Mouse (Mus musculus): ENCODE results near the gene Ccdc120. TPM values are rescaled to one million over a fixed set of nuclear protein-coding genes. Genes with fewer than 3 reads are reported as not detected.
A peak's percentile ranks its signal among the peaks of the same experiment; 100 is the strongest.

Gene Ccdc120
- total and polyA plus RNA-seq, 2 experiments, result 0.37 to 1.1 TPM

DNA sequence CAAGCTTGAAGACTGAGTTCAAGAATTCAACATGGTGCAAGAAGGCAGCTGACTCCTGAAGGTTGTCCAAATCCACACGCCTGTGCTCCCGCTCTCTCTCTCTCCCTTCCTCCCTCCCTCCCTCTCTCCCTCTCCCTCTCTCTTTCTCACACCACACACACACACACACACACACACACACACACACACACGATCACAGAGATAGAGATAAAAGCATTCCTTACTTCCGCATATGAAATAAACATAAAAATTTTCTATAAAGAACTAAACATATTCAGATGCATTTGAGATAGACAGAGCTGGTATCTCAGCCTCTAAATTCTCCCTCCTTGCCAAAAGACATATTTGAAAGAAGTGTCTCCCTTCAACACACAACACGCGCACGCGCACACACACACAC, 5.3 kb downstream of the Ccdc120 start:
- TF ChIP-seq CTCF (IDR thresholded peaks at IDR 0.05; ENCODE audit: low read depth, low read length), result no peak
- TF ChIP-seq POLR2A (IDR thresholded peaks at IDR 0.05; ENCODE audit: extremely low read depth, insufficient read depth, low read length), result no peak
- DNase-seq (ENCODE audit: extremely low read depth, low read depth, low spot score), result no peak
- no peaks in the 10 kb centered on the region for H3K36me3 ChIP-seq (ENCODE audit: control insufficient read depth, insufficient read depth, low read length)
- H3K27me3 ChIP-seq (ENCODE audit: control insufficient read depth, insufficient read depth, low read length), result no peaks in the 10 kb centered on the region
- no peak overlapping the region for H3K27ac ChIP-seq (replicated peaks; ENCODE audit: insufficient read depth, low read depth, low read length)
- no peak overlapping the region for H3K4me3 ChIP-seq (ENCODE audit: insufficient read depth, low read depth, low read length)
- H3K9ac ChIP-seq (ENCODE audit: low read depth, low read length), result no peak overlapping the region
- WGBS, result 89% methylated on average over 8 of the region's 8 CpGs
- H3K4me1 ChIP-seq (ENCODE audit: control insufficient read depth, insufficient read depth, low read length), result no peaks in the 10 kb centered on the region
- no peaks in the 10 kb centered on the region for H3K79me2 ChIP-seq (ENCODE audit: control insufficient read depth, insufficient read depth, low read length)

DNA sequence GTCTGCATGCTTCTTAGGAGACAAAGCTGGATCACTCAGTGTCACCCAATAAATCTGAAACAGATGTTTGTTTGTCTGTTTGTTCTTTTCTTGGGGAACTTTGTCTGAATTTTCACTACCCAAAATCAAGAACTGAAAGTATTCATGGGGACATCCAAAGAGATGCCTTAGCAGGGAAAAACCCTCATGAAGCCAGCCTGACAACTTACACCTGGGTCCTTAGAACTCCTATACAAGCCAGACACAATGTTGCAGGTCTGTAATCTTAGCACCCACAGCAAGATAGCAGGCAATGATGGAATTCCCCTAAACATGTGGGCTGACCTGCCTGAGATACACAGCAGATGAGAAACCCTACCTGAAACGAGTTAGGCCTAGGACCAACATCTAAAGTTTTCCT, 5.8 kb downstream of the Ccdc120 start:
- Histone ChIP-seq H3K36me3 (ENCODE audit: control insufficient read depth, insufficient read depth, low read length) (no peaks in the 10 kb centered on the region), H3K9ac (ENCODE audit: low read depth, low read length) (no peak overlapping the region), H3K79me2 (ENCODE audit: control insufficient read depth, insufficient read depth, low read length) (no peaks in the 10 kb centered on the region), H3K27ac (replicated peaks; ENCODE audit: insufficient read depth, low read depth, low read length) (no peak overlapping the region), H3K4me1 (ENCODE audit: control insufficient read depth, insufficient read depth, low read length) (no peaks in the 10 kb centered on the region), H3K4me3 (ENCODE audit: insufficient read depth, low read depth, low read length) (no peak overlapping the region), H3K27me3 (ENCODE audit: control insufficient read depth, insufficient read depth, low read length) (no peaks in the 10 kb centered on the region)
- WGBS, result 40% methylated on average over 1 of the region's 1 CpGs
- no peak for DNase-seq (ENCODE audit: extremely low read depth, low read depth, low spot score)
- TF ChIP-seq POLR2A (IDR thresholded peaks at IDR 0.05; ENCODE audit: extremely low read depth, insufficient read depth, low read length) (no peak), CTCF (IDR thresholded peaks at IDR 0.05; ENCODE audit: low read depth, low read length) (no peak)

DNA sequence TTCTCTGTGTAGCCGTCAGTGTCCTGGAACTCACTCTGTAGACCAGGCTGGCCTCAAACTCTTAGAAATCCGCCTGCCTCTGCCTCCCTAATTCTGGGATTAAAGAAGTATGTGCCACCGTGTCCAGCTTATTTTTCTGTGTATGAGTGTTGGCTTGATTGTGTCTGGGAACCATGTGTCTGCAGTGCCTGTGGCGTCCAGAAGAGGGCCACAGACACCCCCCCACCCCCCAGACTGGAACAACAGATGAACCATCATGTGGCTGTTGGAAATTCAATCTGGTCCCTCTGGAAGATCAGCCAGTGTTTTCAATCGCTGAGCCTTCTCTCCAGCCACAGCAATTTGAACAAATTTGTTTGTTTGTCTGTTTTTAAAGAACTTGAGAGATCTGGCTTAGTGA, 7.2 kb downstream of the Ccdc120 start:
- Histone ChIP-seq H3K36me3 (ENCODE audit: control insufficient read depth, insufficient read depth, low read length) (no peaks in the 10 kb centered on the region), H3K9ac (ENCODE audit: low read depth, low read length) (no peak overlapping the region), H3K4me3 (ENCODE audit: insufficient read depth, low read depth, low read length) (no peak overlapping the region), H3K27me3 (ENCODE audit: control insufficient read depth, insufficient read depth, low read length) (no peaks in the 10 kb centered on the region), H3K79me2 (ENCODE audit: control insufficient read depth, insufficient read depth, low read length) (no peaks in the 10 kb centered on the region), H3K27ac (replicated peaks; ENCODE audit: insufficient read depth, low read depth, low read length) (no peak overlapping the region), H3K4me1 (ENCODE audit: control insufficient read depth, insufficient read depth, low read length) (no peaks in the 10 kb centered on the region)
- no peak for DNase-seq (ENCODE audit: extremely low read depth, low read depth, low spot score)
- WGBS, result 59% methylated on average over 5 of the region's 5 CpGs
- no peak for TF ChIP-seq POLR2A (IDR thresholded peaks at IDR 0.05; ENCODE audit: extremely low read depth, insufficient read depth, low read length)
- TF ChIP-seq CTCF (IDR thresholded peaks at IDR 0.05; ENCODE audit: low read depth, low read length), result peak; percentile 56

- no peak for DNase-seq (ENCODE audit: extremely low read depth, low read depth, low spot score)
- no peaks in the 10 kb centered on the region for H3K79me2 ChIP-seq (ENCODE audit: control insufficient read depth, insufficient read depth, low read length)
- H3K4me3 ChIP-seq (ENCODE audit: insufficient read depth, low read depth, low read length), result no peak overlapping the region
- H3K4me1 ChIP-seq (ENCODE audit: control insufficient read depth, insufficient read depth, low read length), result no peaks in the 10 kb centered on the region
- no peak for TF ChIP-seq POLR2A (IDR thresholded peaks at IDR 0.05; ENCODE audit: extremely low read depth, insufficient read depth, low read length)
- no peak for TF ChIP-seq CTCF (IDR thresholded peaks at IDR 0.05; ENCODE audit: low read depth, low read length)
- H3K36me3 ChIP-seq (ENCODE audit: control insufficient read depth, insufficient read depth, low read length), result no peaks in the 10 kb centered on the region
- H3K9ac ChIP-seq (ENCODE audit: low read depth, low read length), result no peak overlapping the region
- H3K27me3 ChIP-seq (ENCODE audit: control insufficient read depth, insufficient read depth, low read length), result no peaks in the 10 kb centered on the region
- WGBS, result 59% methylated on average over 5 of the region's 5 CpGs
- H3K27ac ChIP-seq (replicated peaks; ENCODE audit: insufficient read depth, low read depth, low read length), result no peak overlapping the region; the same call in 1 of the 2 replicates
These were observed 9.6 kb downstream of the Ccdc120 start for GRCm38 (mm10) chrX:7741103-7741502.

GRCm38 (mm10) chrX:7740082-7740819, 10.5 kb downstream of the Ccdc120 start:
- WGBS, result 26% methylated on average over 10 of the region's 10 CpGs
- no peak overlapping the region for H3K9ac ChIP-seq (ENCODE audit: low read depth, low read length)
- H3K4me3 ChIP-seq (ENCODE audit: insufficient read depth, low read depth, low read length), result no peak overlapping the region
- H3K27ac ChIP-seq (replicated peaks; ENCODE audit: insufficient read depth, low read depth, low read length), result no peak overlapping the region
- no peaks in the 10 kb centered on the region for H3K36me3 ChIP-seq (ENCODE audit: control insufficient read depth, insufficient read depth, low read length)
- H3K4me1 ChIP-seq (ENCODE audit: control insufficient read depth, insufficient read depth, low read length), result no peaks in the 10 kb centered on the region
- H3K79me2 ChIP-seq (ENCODE audit: control insufficient read depth, insufficient read depth, low read length), result no peaks in the 10 kb centered on the region
- no peak for DNase-seq (ENCODE audit: extremely low read depth, low read depth, low spot score)
- TF ChIP-seq POLR2A (IDR thresholded peaks at IDR 0.05; ENCODE audit: extremely low read depth, insufficient read depth, low read length) (no peak), CTCF (IDR thresholded peaks at IDR 0.05; ENCODE audit: low read depth, low read length) (no peak)
- no peaks in the 10 kb centered on the region for H3K27me3 ChIP-seq (ENCODE audit: control insufficient read depth, insufficient read depth, low read length)

DNA sequence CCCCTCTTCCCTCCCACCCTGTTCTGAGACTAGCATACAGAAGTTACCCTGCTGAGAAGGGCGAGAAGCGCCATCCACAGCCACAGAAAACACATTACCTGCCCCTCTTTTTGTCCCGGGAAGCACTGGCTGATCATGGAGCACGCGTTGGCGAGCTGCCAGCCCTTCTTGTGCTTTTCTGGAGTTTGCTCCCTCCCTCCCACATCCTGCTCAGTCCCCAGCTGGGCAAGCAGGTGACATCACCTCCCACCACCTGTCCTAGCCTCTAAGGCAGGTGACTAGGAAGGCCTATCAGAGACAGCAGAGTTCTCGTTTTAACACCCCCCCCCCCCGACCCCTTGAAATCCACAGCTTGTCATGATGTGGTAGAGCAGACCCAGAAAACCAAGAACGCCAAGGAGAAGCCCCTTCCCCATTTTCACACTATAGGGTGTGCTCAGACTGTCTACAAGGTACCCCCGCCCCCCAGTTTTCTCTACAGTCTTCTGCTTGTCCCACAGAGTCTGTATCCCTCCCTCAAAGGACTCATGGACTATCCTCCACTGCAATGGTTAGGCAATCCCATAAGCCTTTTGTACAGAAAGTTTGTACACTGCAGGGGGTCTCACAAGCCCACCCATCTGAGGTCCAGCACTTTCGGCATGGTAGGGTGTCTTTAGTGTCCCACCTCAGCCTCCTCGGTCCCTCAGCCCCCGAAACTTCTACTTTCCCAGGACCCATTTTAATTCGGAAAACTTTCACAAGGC, 11.2 kb downstream of the Ccdc120 start:
- H3K4me3 ChIP-seq (ENCODE audit: insufficient read depth, low read depth, low read length), result no peak overlapping the region
- H3K79me2 ChIP-seq (ENCODE audit: control insufficient read depth, insufficient read depth, low read length), result no peaks in the 10 kb centered on the region
- H3K4me1 ChIP-seq (ENCODE audit: control insufficient read depth, insufficient read depth, low read length), result no peaks in the 10 kb centered on the region
- TF ChIP-seq POLR2A (IDR thresholded peaks at IDR 0.05; ENCODE audit: extremely low read depth, insufficient read depth, low read length), result no peak
- TF ChIP-seq CTCF (IDR thresholded peaks at IDR 0.05; ENCODE audit: low read depth, low read length), result no peak
- no peak overlapping the region for H3K9ac ChIP-seq (ENCODE audit: low read depth, low read length)
- DNase-seq (ENCODE audit: extremely low read depth, low read depth, low spot score), result peak; percentile 31
- H3K27ac ChIP-seq (replicated peaks; ENCODE audit: insufficient read depth, low read depth, low read length), result no peak overlapping the region
- H3K27me3 ChIP-seq (ENCODE audit: control insufficient read depth, insufficient read depth, low read length), result no peaks in the 10 kb centered on the region
- WGBS, result 52% methylated on average over 9 of the region's 14 CpGs
- no peaks in the 10 kb centered on the region for H3K36me3 ChIP-seq (ENCODE audit: control insufficient read depth, insufficient read depth, low read length)

Data from liver, adult 2 months (tissue).